Mouse (Mus musculus) heart, adult 18-20 months (tissue): ENCODE results near the gene Tlr6. TPM values are rescaled to one million over a fixed set of nuclear protein-coding genes. Genes with fewer than 3 reads are reported as not detected.

Source experiments
- DNase-seq, 2 experiments: peaks; one replicate each; pipeline ENCODE4 v3.0.0; 2021 to 2022; ENCODE audit warnings: mixed read lengths in 1 of 2
- long read RNA-seq, 2 experiments: library from polyadenylated mRNA; stranded (forward); transcript quantifications; one replicate each; pipeline ENCODE4 v2.0.0; 2021
- total RNA-seq, 2 experiments: library from RNA; stranded (reverse); gene quantifications; 2 replicates each; pipeline ENCODE4 v1.2.3; 2021

Gene Tlr6
- total RNA-seq, result under 1 TPM; 0.51 to 0.60 TPM
- long read RNA-seq, experiment 1, partial matches to known transcripts, result 0 of 1 reads
- long read RNA-seq, experiment 1, other reads (novel, unspliced or antisense), result 0 of 1 reads
- long read RNA-seq, experiment 2, partial matches to known transcripts, result 0 of 1 reads
- long read RNA-seq, experiment 2, other reads (novel, unspliced or antisense), result 0 of 1 reads

GRCm38 (mm10) chr5:64959843-64960230, at the start of gene Tlr6:
Gene Tlr6 (minus strand): TSS chr5:64960097.
- DNase-seq, result peak; percentile 77 to 80

GRCm38 (mm10) chr5:65006011-65006491, 46.2 kb upstream of the Tlr6 start:
- DNase-seq, result no peak

- DNase-seq, result no peak
Observed at GRCm38 (mm10) chr5:65005251-65005650, 45.4 kb upstream of the Tlr6 start.

GRCm38 (mm10) chr5:65003946-65004535, 44.1 kb upstream of the Tlr6 start:
- no peak for DNase-seq

- peak in 1 of 2 experiments; percentile 43 for DNase-seq
Observed at GRCm38 (mm10) chr5:65002940-65003824, 43.3 kb upstream of the Tlr6 start.

DNA sequence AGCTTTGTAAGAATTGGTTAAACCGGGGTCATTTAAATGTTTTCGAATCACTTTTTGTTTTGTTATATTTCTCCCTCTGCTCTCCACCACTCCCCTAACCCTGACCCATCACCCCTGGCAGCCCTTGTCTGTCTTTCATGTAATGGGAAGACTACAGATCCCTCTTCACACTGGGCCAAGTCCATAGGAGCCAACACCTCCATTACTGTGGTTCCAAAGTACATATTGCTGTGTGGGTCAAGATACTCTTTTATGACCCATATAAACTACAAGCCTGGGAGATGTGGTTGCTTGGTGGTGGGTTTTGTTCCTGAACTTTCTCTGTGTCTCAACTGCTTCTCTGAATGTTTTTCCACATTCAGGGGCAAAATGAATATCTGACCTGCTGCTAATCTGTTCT, 35.5 kb upstream of the Tlr6 start:
- DNase-seq, result no peak

DNA sequence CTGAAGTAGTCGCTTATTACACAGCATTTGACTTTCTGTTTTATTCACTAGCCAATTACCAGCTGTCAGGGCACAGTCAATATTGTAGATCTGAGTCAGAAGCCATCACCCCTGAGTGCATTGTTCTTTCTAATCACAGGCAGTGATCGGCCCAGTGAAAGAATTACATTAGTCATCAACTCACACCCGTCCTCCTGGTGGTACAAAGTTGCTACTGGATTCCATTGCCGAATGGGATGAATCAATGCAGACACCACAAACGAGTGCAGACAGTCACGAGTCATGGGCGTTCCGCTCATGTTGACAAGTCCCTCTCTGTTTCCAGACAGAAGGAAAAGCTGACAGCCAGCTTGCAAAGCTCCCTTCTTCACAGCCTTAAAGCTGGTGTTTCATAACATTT, 32.6 kb upstream of the Tlr6 start:
- peak; percentile 20 to 22 for DNase-seq

GRCm38 (mm10) chr5:64989940-64990339, 30.0 kb upstream of the Tlr6 start:
- no peak for DNase-seq

DNA sequence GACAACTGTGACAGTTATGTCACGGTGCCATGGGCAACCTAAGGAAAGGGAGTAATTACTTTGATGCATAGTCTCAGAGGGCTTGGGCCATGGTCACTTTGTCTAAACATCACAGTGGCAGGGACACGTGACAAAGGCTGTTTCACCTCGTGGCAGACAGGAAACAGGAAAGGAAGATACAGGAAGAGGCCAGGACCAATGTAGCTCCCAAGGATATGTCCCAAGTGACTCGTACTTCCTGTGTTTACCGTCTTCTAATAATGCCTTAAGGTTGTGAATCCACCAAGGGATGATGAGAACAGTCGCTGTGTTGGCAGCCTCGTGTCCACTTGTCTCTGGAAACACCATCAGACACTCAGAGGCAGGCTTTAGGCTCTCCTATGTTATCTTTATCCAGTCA, 26.1 kb upstream of the Tlr6 start:
- DNase-seq, result peak; percentile 39 to 58

DNA sequence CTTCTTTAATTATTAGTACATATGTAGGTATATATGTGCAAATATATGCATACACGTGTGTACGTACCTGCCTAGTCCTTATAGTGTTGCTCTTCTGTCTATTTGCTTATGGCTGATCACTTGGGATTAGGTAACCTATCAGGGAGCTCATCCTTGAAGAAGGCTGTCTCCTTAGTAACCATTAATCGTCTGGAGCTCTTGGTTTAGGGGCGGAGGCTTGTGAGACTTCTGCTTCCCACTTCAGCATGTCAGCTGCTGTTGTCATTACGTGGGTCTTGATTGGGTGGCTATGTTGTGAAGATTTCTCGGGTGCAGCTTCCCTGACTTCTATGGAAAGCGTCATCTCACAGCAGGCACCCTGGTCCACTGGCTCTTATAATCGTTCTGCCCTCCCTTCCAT, 17.2 kb upstream of the Tlr6 start:
- DNase-seq, result no peak

DNA sequence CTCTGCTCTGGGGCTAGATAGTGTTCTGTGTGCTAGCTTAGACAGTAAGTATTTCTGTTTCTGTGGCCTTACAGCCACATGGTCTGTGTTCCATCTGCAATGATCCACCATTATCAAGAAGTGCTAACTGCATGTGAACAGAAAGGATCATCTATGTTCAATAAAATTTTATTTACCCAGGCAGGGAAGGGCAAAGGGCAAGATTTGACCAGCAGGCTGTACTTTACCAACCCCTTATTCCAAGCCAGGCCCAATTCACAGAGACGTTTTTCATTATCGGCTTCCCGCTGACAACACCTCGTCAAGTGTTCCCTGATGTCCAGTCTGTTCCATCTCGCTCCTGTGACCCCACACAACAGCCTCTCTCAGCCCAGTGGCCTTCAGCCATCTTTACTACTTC, 15.2 kb upstream of the Tlr6 start:
- no peak for DNase-seq

- peak; percentile 82 to 90 for DNase-seq
Observed at GRCm38 (mm10) chr5:64969861-64970771, 10.2 kb upstream of the Tlr6 start, which contains the start of gene Fam114a1. Gene Fam114a1 (plus strand): TSS chr5:64970071.

DNA sequence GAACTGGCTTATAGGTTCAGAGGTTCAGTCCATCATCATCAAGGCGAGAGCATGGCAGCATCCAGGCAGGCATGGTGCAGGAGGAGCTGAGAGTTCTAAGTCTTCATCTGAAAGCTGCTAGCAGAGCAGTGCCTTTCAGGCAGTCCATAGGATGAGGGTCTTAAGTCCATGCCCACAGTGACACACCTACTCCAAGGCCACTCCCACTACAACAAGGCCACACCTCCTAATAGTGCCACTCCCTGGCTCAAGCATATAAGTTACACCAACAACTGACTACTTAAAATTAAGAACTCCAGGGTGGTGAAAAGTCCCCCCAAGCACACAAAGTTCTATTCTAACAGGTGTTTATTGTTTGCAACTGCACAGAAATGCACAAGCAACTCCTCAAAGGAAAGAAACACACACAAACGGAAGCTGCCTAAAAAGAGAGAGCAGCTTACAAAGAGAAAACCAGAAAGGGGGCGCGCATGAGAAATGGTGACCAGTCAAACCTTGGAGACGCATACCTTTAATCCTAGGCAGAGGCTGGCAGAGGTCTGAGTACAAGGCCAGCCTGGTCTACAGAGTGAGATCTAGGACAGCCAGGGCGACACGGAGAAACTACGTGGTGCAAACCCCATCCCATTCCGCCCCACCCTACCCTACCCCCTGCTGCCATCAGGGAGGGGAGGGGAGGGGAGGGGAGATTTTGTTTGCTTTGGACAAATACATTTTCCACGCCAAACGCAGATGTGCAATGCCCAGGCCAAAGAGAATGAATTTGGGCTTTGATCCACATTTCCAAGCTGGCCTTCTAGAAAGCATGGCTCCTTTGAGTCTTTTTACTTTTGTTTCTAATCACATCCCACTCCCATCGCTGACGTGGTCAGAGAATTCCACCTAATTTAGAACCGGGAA, 9.3 kb upstream of the Tlr6 start:
- peak; percentile 35 to 62 for DNase-seq

GRCm38 (mm10) chr5:64963735-64964134, 3.8 kb upstream of the Tlr6 start:
- DNase-seq, result no peak

GRCm38 (mm10) chr5:64963271-64963670, 3.4 kb upstream of the Tlr6 start:
- no peak for DNase-seq

DNA sequence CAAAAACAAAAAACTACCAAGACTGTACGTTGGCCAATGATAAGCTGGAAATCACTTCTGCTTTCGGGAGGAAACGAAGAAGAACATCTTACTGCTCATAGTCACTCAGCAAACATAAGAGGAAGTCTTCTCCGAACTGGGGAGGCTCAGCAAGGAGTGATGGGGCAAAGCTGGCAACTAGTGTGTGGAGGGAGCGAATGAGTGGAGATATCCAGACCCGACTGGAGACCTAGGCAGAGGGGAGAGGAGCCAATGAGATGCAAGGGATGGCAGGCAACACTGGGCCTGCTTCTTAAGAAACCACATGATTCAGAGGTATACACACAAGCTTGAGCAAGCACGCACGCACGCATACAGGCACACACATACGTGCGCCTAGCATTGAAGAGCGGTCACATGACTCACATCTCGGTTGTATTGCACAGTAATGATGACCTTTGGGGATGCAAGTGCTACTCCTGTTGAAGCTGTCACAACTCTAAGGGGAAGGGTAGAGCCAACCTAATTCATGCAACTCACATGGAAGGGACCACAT, 1.0 kb upstream of the Tlr6 start:
- peak; percentile 17 to 57 for DNase-seq

GRCm38 (mm10) chr5:64958991-64959842, 680 bp downstream of the Tlr6 start:
- DNase-seq, result peak; percentile 22 to 45

DNA sequence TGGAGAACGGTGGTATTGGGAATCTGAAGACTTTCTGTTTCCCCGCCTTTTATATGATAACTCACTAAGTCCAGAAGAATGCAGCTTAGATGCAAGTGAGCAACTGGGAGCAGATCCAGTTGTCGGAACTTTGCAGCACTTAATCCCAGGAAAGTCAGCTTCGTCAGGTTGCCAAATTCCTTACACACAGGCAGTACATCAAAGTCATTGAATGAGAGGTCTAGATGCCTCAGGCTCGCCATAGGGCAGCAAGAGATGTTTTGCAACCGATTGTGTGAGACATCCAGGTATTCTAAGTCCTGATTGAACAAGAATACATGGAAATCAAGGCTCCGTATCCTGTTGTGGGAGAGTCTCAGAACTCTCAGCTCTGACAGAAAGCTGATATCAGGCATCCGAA, 5.0 kb downstream of the Tlr6 start:
- DNase-seq, result peak in 1 of 2 experiments; percentile 6

- no peak for DNase-seq
Observed at GRCm38 (mm10) chr5:64951486-64951885, 8.4 kb downstream of the Tlr6 start.

GRCm38 (mm10) chr5:64932775-64933174, 27.1 kb downstream of the Tlr6 start:
- no peak for DNase-seq
